Comparison of ENCODE assay signal across 11 mouse cellular contexts in genomic region chr9:103055061-103055460, GRCm38 (mm10). TPM values are rescaled to one million over a fixed set of nuclear protein-coding genes. Genes with fewer than 3 reads are reported as not detected.
DNase-seq lines count a peak whose midpoint lies in the region; ATAC-seq and TF ChIP-seq lines count a peak whose summit lies in the region.
"Had no signal": no experiment of that assay in that cellular context is flagged by ENCODE, and none has a peak within 500 bp of the region (broad histone marks: within the 10 kb centered on the region; RNA-seq: fewer than 3 reads in every experiment).

No protein-coding gene starts in this region.

- H3K4me1 ChIP-seq in forebrain, postnatal 0 days (ENCODE audit: insufficient read depth), result no peaks in the 10 kb centered on the region
- H3K4me1 ChIP-seq in forebrain, embryonic 12.5 days, result 0 out of 2 replicates have a peak, but pooled peaks cover 4% of the 10 kb centered on the region

- H3K27me3 ChIP-seq in forebrain, postnatal 0 days (ENCODE audit: insufficient read depth, low read length), result no peaks in the 10 kb centered on the region
- H3K27me3 ChIP-seq in forebrain, embryonic 12.5 days, result no peaks in the 10 kb centered on the region

- no peak overlapping the region for H3K4me3 ChIP-seq in forebrain, postnatal 0 days (ENCODE audit: low read depth, low read length)
- H3K4me3 ChIP-seq in forebrain, embryonic 12.5 days (replicated peaks), result no peak overlapping the region

- H3K4me2 ChIP-seq in forebrain, postnatal 0 days (ENCODE audit: low read depth), result no peak overlapping the region
- no peak overlapping the region for H3K4me2 ChIP-seq in forebrain, embryonic 12.5 days
- H3K4me2 ChIP-seq: heart, embryonic 11.5 days had no signal

- H3K9ac ChIP-seq in forebrain, postnatal 0 days, result no peak overlapping the region
- no peak overlapping the region for H3K9ac ChIP-seq in forebrain, embryonic 12.5 days

- peak; percentile 47 for ATAC-seq in forebrain, postnatal 0 days
- no peak for ATAC-seq in forebrain, embryonic 12.5 days (ENCODE audit: low FRiP score)
- ATAC-seq: lung, postnatal 0 days had no signal

- no peaks in the 10 kb centered on the region for H3K9me3 ChIP-seq in forebrain, postnatal 0 days (ENCODE audit: low read length)
- H3K9me3 ChIP-seq in forebrain, embryonic 12.5 days, result no peaks in the 10 kb centered on the region

- 53% methylated on average over 11 of the region's 11 CpGs for WGBS in forebrain, postnatal 0 days
- 73% methylated on average over 11 of the region's 11 CpGs for WGBS in forebrain, embryonic 12.5 days

- H3K27ac ChIP-seq in forebrain, postnatal 0 days (ENCODE audit: low read depth, low read length), result no peak overlapping the region
- H3K27ac ChIP-seq in forebrain, embryonic 12.5 days, result no peak overlapping the region
- H3K27ac ChIP-seq: kidney, postnatal 0 days had no signal

- no peak for TF ChIP-seq CTCF in forebrain, postnatal 0 days (IDR thresholded peaks at IDR 0.05; ENCODE audit: low read depth)

- no peaks in the 10 kb centered on the region for H3K36me3 ChIP-seq in forebrain, postnatal 0 days (ENCODE audit: insufficient read depth)
- no peaks in the 10 kb centered on the region for H3K36me3 ChIP-seq in forebrain, embryonic 12.5 days (replicated peaks)

- DNase-seq in forebrain, postnatal 0 days, result no peak
- peak; percentile 38 to 46 for DNase-seq in right cerebral cortex, postnatal 10 days (ENCODE audit: low spot score in 2 of 2)
- DNase-seq in right cerebral cortex, postnatal 25 days, result no peak
- peak; percentile 59 for DNase-seq in adrenal gland, postnatal 25 days
- DNase-seq in thymus, postnatal 4 days, result no peak
- no peak for DNase-seq in cerebellum, postnatal 36 days
- DNase-seq: cerebellum, adult 11-12 months had no signal

RNA-seq across cellular contexts. Expression of gene Rab6b, which starts 56.5 kb away (rescaled TPM):
- total RNA-seq in forebrain, postnatal 0 days (2014; rRNA removed), result 120 and 145 TPM in 2 replicates
- 81.0 and 133 TPM in 2 replicates for polyA plus RNA-seq in forebrain, postnatal 0 days (2015; fragmentation: Nextera tagmentation; extraction: Ambion mirVana)
- 35.8 and 41.8 TPM in 2 replicates for polyA plus RNA-seq in forebrain, embryonic 12.5 days (2016; fragmentation: Nextera tagmentation; extraction: Ambion mirVana)
- 2.1 TPM in 2 replicates for total RNA-seq in adrenal gland, postnatal 25 days (2021)

Comparison
In these comparisons a context has a peak if more than half of its experiments do, and no peak if none do; other contexts are left out.
1. DNase-seq: peak in right cerebral cortex, postnatal 10 days (2 of 2) and adrenal gland, postnatal 25 days (single experiment); none in forebrain, postnatal 0 days (single experiment), right cerebral cortex, postnatal 25 days (single experiment), thymus, postnatal 4 days (single experiment) and cerebellum, postnatal 36 days (0 of 2).
2. RNA of gene Rab6b, which starts 56.5 kb away (total RNA-seq): 120 to 145 TPM in forebrain, postnatal 0 days; 2.1 TPM in adrenal gland, postnatal 25 days; every median in the first group is over 10 times any median in the second.